In genomic region chr9:102625983-102626838, GRCm38 (mm10) we compare ENCODE assay signal across 7 mouse cellular contexts. TPM values are rescaled to one million over a fixed set of nuclear protein-coding genes. Genes with fewer than 3 reads are reported as not detected.
A peak's percentile ranks its signal among the peaks of the same experiment; 100 is the strongest.
DNase-seq lines count a peak whose midpoint lies in the region; ATAC-seq lines count a peak whose summit lies in the region.

Anapc13 (plus strand) TSS chr9:102626296.
Cep63 (minus strand) TSS chr9:102626534.

- peaks cover 6% of the 10 kb centered on the region; the same call in 1 of the 2 replicates for H3K4me1 ChIP-seq in intestine, embryonic 15.5 days (replicated peaks)
- H3K4me1 ChIP-seq in midbrain, embryonic 10.5 days = peaks cover 27% of the 10 kb centered on the region

- no peaks in the 10 kb centered on the region for H3K9me3 ChIP-seq in intestine, embryonic 15.5 days
- H3K9me3 ChIP-seq in midbrain, embryonic 10.5 days (replicated peaks) = no peaks in the 10 kb centered on the region

- no peaks in the 10 kb centered on the region for H3K36me3 ChIP-seq in intestine, embryonic 15.5 days
- peaks cover 16% of the 10 kb centered on the region for H3K36me3 ChIP-seq in midbrain, embryonic 10.5 days

- H3K4me3 ChIP-seq in intestine, embryonic 15.5 days (replicated peaks) = peak within 1 kb of the TSS; percentile 88
- peak within 1 kb of the TSS; percentile 86 for H3K4me3 ChIP-seq in midbrain, embryonic 10.5 days

- peak within 1 kb of the TSS; percentile 73 for H3K4me2 ChIP-seq in intestine, embryonic 15.5 days (replicated peaks)

- DNase-seq in adrenal gland, adult 18-20 months (ENCODE audit: low spot score in 2 of 2) = peak; percentile 99
- peak; percentile 99 for DNase-seq in embryo, embryonic 11 days
- peak; percentile 96 for DNase-seq in gastrocnemius, postnatal 25 days
- DNase-seq in left cerebral cortex, postnatal 25 days (ENCODE audit: low spot score in 2 of 2) = peak; percentile 98 to 99
- peak; percentile 98 for DNase-seq in midbrain, embryonic 10.5 days (ENCODE audit: low spot score)
- DNase-seq in right cerebral cortex, postnatal 4 days = peak; percentile 97

- peak within 1 kb of the TSS; percentile 97 for H3K27ac ChIP-seq in intestine, embryonic 15.5 days
- H3K27ac ChIP-seq in midbrain, embryonic 10.5 days (replicated peaks) = peak within 1 kb of the TSS; percentile 100

- no peaks in the 10 kb centered on the region for H3K27me3 ChIP-seq in intestine, embryonic 15.5 days (replicated peaks)
- no peaks in the 10 kb centered on the region for H3K27me3 ChIP-seq in midbrain, embryonic 10.5 days (ENCODE audit: low read depth, poor library complexity, severe bottlenecking)

- ATAC-seq in intestine, embryonic 15.5 days = peak; percentile 96

- under 1% methylated on average over 84 of the region's 84 CpGs for WGBS in intestine, embryonic 15.5 days
- WGBS in midbrain, embryonic 10.5 days = under 1% methylated on average over 73 of the region's 84 CpGs

- intact Hi-C loops in left cerebral cortex, postnatal 25 days (cut with DNase I) = no loop called here

- peak within 1 kb of the TSS; percentile 97 for H3K9ac ChIP-seq in intestine, embryonic 15.5 days

RNA-seq across cellular contexts. Expression of gene Anapc13, which starts in this region (rescaled TPM):
- total RNA-seq in adrenal gland, adult 18-20 months (2021) = 100 to 1,000 TPM; 367 to 377 TPM
- total RNA-seq in gastrocnemius, postnatal 25 days (2021) = 100 to 1,000 TPM; 186 to 188 TPM
- polyA plus RNA-seq in intestine, embryonic 15.5 days (2015; fragmentation: Nextera tagmentation; extraction: Ambion mirVana) = 194 and 206 TPM in 2 replicates
- 10 to 100 TPM; 90.6 to 98.7 TPM for total RNA-seq in left cerebral cortex, postnatal 25 days (2021)
- 172 and 188 TPM in 2 replicates for polyA plus RNA-seq in midbrain, embryonic 10.5 days (2016; fragmentation: Nextera tagmentation; extraction: Ambion mirVana)

RNA-seq across cellular contexts. Expression of gene Cep63, which starts in this region (rescaled TPM):
- total RNA-seq in adrenal gland, adult 18-20 months (2021) = 10 to 100 TPM; 34.8 to 46.1 TPM
- total RNA-seq in gastrocnemius, postnatal 25 days (2021) = 10 to 100 TPM; 19.1 to 22.4 TPM
- 42.0 and 47.7 TPM in 2 replicates for polyA plus RNA-seq in intestine, embryonic 15.5 days (2015; fragmentation: Nextera tagmentation; extraction: Ambion mirVana)
- total RNA-seq in left cerebral cortex, postnatal 25 days (2021) = 10 to 100 TPM; 31.4 to 33.9 TPM
- 54.1 and 65.9 TPM in 2 replicates for polyA plus RNA-seq in midbrain, embryonic 10.5 days (2016; fragmentation: Nextera tagmentation; extraction: Ambion mirVana)

Comparison
In these comparisons a context has a peak if more than half of its experiments do, and no peak if none do; other contexts are left out.
1. Peak in every context shown above with its lines: DNase-seq, ATAC-seq, H3K4me3 ChIP-seq and H3K27ac ChIP-seq.